Mouse (Mus musculus) erythroblast, adult 5-6 weeks (primary cell): ENCODE data around the gene Mdm4. TPM values are rescaled to one million over a fixed set of nuclear protein-coding genes. Genes with fewer than 3 reads are reported as not detected.

Source experiments
- ATAC-seq: replicated peaks from 2 replicates; pipeline ENCODE4 v1.8.0; 2016; ENCODE audit warnings: moderate number of reproducible peaks, mild to moderate bottlenecking, moderate TSS enrichment, inconsistent platforms; ENCODE audit not compliant: poor library complexity, low FRiP score, severe bottlenecking
- total RNA-seq, 2 experiments: library from RNA; stranded (forward) in 1 of 2; stranded (reverse) in 1 of 2; fragments of 150-400 nt in 1 of 2; fragments of 200-764, 138-1000 nt in 1 of 2; gene quantifications; 2 replicates each; pipeline versions ENCODE4 v1.2.3 to v1.2.4; 2015 to 2017; ENCODE audit warnings: low replicate concordance in 2 of 2

Gene Mdm4
- total RNA-seq (2015; ENCODE audit: low replicate concordance) (38.2 and 53.6 TPM in 2 replicates), total RNA-seq (2017; ENCODE audit: low replicate concordance) (69.9 and 74.2 TPM in 2 replicates)

DNA sequence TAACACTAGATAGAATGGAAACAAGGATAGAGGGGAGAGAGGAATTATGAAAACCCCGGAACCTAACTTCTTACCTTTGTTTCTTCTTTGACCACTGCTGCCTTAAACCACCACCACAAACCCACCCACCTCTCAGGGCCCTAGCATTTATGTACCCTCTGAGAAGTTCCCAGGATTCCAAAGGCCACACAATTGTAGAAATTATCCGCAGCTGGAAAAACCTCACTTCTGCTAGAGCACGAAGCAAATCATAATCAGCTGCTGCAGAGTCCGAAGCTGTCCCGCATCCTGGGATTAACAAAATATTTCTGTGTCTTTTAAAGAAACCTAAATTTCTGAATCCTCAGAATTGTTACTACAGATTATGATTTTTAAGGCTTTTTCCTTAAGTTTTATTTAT lies at the start of gene Mdm4:
Gene Mdm4 (minus strand): TSS at position 101 of the 400 bp plus-strand sequence.
- no peak for ATAC-seq

DNA sequence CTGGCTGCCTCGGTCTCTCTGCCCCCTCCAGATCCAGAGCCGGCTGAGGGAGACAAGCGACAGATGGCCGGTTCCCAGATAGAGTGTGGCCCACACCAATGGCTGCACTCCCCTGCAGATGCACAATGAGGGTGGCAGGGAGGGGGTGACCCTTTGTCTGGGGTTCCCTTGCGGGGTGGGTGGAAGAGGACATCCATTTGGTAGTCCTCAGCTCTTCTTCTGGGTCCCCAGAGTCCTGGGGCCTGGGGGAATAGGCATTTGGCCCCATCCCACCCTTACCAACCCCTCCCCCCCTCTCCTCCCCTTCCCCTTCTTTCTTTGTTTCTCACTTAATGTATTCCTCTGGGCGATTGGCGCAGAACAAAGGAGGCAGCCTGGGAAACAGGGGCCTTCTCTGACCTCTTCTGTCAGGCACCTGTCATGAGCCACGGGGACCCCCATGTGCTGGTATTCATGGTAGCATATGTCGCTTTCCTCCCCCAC lies 49.8 kb upstream of the Mdm4 start:
- no peak for ATAC-seq

DNA sequence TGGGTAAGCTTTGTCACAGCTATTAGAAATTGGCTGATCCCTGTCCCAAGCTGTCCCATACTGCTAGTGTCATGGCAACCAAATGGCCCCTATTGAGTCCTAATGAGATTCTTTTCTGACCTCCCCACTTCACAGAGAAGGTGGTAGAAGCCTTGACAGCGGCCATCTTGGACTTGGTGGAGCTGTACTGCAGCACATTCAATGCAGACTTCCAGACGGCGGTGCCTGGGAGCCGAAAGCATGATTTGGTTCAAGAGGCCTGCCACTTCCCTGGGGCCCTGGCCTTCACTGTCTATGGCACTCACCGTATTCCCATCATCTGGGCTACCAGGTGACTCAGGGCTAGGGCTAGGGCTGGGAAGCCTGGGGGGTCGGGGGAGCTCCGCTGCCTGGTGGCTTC lies 49.1 kb upstream of the Mdm4 start:
- ATAC-seq: no peak

DNA sequence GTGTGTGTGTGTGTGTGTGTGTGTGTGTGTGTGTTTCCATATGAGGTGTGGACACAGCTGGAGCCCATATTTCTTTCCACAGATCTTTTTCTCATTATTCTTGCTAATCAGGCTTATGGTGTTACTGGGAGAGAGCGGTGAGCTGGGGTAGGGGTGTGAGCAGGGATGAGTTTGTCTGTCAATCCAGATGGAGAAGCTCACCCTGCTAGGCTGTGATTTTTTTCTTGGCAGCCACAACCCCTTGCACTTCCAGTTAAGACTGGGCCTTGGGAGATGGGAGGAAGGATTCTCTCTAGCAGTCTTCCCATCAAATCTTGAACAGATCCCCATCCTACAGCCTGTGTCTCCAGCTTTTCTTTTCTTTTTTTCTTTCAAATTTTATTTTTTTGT lies 48.0 kb upstream of the Mdm4 start:
- ATAC-seq: no peak

DNA sequence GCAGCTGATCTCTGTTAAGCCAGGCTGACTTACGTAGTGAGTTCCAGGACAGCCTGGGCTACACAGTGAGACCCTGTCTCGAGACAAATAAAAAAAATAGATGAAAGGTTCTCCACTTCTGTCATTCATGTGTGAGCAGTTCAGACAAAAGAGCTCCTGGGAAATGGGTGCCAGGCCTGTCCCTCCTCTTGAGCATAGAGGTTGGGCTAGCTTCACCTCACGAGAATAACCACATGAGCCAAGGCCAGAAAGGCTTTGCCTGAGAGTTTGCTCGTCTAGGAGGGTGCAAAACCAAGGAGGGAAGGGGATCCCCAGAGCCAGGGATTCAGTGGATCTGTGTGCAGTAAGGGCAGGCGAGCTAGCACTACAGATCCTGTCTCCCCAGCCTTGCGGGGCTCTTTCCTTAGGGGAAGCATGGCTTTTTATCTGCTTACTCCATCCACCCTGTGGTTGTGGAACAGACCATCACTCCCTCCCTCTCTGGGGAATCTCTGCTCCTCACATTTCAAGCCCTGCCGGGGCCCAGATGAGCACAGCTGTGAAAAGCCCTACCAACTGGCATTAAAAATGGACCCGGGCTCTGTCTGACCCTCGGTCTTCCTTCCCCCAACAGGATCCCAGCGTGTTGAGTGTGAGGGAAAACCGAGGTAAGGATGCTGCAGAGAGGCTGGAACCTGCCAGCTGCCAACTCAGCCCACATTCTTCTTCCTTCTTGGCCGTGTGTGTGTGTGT lies 47.4 kb upstream of the Mdm4 start:
- no peak for ATAC-seq

DNA sequence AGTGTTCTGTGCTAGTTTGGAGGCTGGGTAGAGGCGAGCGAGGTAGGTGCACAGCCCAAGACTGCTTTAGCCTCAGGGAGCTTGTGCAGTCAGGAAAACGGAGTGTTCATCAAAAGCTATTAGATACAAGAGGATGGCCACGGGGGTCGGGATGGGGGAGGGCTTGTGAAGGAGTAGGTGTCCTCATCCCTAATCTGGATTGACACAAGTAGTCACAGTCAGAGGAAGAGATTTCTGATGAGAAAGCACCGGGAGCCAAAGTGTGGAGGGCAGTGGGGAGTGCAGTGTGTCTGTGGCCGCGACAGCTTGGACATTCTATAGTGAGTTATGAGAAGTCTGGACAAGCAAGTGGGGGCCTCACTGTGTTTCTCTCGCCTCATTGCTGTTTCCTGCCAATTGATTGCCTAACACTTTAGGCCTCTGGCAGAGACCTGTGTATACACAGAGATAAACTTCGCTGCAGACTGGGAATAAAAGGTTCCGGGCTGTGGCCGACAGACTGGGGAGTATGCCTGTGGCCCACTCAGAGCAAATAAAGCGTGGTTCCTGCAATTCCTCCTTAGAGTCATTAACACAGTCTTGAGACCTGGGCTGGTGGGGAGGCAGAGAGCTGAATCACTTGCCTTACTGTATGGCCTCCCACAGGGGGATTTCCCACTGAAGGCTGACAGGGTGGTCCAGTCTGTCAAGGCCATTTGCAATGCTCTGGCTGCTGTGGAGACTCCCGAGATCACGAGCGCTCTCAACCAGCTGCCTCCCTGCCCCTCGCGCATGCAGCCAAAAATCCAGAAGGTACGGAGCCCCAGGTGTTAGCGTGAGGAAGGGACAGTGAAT lies 46.5 kb upstream of the Mdm4 start:
- ATAC-seq: no peak

DNA sequence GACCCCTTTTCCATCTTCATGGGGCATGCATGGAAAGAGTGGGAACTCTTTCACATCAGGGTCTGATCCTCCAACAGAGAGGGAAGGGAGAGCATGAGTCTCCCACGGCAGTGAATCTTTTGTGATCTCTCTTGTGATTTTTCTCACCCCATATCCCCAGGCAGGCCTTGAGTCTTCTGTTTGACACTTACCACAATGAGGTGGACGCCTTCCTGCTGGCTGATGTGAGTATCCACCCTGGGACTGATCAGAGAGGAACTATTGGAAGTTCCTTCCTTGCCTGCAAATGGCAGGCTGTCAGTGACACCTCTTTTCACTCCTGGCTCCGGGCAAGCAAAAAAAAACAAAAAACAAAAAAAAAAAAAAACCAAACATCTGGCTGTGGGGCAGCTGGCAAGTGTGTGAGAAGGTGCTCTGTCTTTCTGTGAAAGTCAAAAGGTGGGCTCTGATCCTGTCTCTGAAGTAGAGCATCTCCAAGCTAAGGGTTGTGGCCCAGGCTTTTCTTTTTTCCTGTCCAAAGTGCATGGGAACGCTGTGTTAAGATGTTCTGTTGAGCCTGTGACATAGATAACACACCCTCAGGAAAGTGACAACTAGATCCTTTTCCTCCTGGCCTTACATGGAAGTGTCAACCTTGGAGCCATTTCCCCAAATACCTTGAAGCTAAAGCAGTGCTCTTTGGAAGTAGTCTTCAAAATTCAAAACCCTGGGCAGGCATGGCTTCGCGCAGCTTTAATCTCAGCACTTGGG lies 45.5 kb upstream of the Mdm4 start:
- no peak for ATAC-seq

DNA sequence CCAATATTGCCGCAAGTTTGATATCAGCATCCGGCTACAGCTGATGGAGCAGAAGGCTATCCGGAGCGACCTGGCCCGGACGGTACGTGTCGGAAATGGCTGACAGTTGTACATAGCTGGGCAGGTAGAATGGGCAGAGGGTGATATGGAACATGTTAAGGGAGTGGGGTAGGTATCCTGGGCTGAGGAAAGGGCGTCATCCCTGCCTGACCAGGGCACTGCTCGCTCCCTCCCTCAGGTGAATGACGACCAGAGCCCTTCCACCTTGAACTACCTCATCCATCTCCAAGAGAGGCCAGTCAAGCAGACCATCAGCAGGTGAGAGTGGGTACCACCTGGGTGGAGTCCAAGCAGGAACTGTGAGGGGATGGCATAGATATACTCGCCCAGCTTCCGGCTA lies 44.2 kb upstream of the Mdm4 start:
- ATAC-seq: no peak

DNA sequence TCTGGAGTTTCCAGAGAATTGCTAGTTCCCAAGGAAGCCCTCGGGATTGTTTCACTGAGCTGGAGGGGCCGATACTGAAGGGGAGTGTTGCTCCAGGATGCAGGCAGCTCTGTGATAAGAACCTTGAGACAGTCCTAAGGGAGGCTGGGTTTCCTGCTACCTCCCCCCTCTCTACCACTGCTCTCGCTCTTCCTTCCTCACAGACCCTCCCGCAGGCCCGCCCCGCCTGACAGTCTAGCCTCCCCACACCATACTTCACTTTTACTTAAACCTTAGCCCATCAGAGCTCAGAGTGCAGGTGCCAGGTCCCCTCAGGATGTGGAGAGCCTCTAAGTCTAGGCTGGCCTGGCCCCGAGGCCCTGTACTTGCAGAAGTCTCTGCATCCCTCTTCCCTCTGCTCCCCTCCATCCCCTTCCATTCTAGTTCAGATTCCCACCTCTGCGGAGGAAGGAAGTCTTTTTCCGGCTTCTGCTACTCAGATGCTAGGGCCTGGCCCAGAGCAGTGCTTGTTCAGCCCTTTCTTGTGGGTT lies 43.0 kb upstream of the Mdm4 start:
- no peak for ATAC-seq

DNA sequence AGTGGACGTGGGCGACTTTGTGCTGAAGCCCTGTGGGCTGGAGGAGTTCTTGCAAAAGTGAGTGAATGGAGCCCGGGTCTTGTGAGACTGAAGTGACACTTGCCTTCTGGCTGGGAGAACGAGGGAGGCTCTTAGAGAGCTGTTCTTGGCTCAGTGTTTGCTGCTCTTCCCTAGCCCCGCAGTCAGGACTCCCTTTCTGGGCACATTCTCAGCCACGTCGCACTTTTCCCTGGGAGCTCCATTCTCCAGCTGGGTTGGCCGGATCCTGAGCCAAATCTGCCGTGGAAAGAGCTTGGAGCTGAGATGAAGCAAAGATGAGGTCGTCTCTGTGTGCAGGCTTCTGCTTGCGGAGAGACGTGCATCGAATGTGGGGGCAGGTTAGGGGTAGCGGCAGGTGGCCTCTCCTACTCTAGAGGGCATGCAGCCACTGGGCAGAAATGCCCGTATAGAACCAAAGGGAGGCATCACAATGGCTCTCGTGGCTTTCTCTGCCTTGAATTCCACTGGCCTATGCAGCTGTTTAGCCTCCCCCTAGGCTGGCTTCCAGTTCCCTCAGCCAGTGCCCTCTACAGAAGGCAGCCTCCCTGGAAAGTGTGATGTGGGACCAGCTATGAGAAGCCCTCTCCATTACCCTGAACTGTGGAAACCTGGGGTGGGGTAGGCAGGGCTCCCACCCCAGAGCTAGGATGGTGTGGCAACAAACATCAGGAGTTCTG lies 41.5 kb upstream of the Mdm4 start:
- ATAC-seq: no peak

DNA sequence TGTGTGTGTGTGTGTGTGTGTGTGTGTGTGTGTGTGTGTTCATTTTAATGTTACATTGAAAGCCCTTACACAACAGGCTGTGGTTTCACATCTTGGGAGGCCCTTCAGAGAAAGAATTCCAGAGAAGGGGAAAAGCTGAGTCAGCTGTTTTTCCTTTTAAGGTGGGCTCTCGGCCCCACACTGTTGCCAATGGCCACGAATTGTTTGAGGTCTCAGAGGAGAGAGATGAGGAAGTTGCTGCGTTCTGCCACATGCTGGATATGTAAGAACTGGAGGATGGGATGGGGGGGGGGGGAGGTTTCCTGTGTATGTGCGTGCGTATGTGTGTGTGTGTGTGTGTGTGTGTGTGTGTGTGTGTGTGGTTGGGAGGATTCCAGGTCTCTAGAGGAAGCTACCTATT lies 39.8 kb upstream of the Mdm4 start:
- ATAC-seq: no peak

DNA sequence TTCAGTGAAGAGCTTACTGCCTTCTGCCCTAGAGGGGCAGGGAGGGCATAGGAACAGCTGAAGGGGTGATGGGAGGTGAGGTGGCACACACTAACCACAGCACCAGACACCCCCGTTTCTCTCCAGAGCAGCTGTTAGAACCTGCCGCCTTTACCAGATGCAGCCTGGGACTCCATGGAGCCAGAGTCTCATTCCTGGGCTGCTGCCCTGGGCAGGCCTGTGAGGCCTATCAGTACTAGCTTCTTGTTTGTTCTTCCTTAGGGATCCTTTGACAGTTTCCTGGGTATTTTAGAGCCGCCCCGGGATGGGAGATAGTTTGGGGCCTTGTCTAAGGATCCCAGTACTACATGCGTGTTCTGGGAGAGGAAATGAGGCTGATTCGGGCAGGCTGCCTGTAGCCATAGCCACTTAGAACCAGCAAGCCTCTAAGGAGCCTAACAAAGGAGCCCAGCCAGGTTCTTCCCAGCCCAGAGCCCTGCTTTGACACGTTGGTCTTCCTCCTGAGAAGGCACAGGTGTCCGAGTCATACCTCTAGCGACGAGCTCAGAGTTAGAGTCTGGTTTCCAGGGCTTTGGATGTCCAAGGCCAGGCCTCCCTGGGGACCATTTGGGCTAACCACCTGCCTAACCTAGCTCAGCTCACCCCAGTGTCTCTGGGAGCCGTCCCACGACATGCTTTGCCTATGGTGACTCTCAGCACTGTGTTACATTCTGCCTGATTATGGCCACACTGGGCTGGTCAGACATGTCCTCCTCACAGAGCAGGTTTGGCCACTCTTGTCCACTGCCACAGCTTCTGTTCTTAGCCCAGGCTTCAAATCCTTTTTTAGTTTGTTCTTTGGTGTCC lies 39.1 kb upstream of the Mdm4 start:
- ATAC-seq: no peak

DNA sequence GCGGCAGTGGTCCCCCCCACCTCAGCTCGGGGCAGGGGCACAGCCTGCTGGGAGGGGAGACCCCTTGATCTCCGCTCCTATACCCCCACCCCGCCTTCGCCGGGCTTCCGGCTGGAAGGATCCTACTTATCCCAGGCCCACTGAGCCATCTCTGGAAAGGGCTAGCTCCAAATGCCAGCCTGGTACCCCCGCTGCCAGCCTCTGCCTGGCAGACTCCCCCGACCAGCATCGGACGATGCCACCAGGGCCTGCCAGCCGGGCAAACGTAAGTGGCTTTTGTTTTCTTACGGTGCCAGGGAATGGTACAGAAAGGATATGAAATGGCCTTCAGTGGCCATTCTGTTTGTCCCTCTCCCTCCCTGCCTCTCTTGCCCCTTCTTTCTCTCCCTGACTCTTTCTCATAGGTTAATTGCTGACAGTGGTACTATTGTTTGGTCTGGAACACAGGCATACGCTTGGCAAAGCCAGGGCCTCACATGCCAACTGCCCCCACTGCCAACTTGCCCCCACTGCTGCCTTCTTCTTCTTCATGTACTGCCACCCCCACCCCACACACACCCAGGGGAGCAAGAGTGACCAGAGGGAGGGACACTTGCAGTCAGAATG lies 38.4 kb upstream of the Mdm4 start:
- no peak for ATAC-seq

DNA sequence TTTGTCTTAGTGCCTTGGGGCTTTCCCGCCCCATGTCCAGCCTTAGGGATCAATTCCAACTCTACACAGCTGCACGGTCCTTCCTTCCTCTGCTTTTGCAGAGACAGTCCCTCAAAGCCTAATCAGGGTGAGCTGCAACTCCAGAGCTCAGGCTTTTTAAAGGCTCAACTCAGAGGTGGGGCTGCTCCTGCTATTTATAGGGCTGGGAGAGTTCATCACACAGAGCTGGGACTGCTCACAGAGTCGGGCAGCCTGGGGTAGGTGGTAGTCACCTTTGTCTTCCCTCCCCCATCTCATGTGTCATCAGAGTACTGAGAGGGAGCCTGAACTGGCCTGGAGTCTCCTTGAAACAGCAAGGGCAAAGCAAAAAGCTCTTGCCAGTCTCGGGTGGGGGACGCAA lies 37.9 kb upstream of the Mdm4 start:
- no peak for ATAC-seq

DNA sequence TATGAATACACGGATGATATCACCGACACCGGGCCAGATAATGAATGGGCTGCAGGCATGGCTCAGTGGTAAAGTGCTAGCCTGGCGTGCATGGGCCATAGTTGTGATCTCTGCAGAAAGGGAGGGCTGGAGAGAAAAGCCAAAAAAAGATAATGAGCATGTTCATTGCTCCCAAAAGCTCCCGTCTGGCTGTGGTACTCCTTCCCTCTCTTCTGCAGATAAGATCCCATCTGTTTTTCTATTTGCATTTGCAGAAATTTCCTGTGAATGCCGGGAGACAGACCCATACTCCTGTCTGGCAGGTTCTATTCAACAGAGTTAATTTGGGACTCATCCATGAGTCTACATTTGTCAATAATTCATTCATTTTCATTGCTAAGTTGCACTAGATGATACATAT lies 32.8 kb upstream of the Mdm4 start:
- no peak for ATAC-seq

DNA sequence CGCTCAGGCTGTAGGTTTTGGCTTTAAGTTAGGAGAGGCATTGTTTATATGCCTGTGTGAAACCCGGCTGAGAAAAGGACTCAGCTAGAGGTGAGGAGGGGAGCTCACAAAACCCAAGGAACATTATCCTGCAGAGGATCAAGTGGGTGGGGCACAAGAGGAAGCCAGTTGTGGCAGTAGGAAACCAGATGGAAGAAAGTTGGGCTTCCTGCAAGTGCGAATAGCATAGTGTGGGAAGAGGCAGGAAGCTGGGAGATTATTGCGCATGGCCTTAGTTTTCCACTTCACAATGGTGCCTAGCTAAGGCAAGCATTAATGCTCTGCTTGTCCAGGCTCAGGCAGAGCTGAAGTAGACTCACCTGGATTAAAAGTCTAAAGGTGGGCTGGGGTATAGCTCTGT lies 30.3 kb upstream of the Mdm4 start:
- no peak for ATAC-seq

DNA sequence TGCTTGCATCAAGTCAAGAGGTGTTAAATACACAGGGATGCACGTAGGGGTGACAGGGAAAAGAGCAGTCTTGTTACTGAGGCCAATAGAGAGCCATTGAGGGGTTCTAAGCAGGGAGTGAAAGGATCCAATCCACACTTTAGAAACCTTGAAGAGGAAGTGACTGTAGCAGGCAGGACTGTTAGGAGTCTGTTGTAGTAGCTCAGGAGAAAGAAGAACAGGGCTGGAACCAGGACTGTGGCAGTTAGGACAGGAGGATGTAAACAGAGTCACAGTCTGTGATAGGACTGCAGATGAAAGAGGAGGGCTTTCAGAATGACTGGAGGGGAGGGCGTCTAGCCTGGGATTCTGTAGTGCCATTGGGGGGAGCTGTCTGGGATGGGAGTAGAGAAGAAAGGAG lies 29.2 kb upstream of the Mdm4 start:
- ATAC-seq: no peak

DNA sequence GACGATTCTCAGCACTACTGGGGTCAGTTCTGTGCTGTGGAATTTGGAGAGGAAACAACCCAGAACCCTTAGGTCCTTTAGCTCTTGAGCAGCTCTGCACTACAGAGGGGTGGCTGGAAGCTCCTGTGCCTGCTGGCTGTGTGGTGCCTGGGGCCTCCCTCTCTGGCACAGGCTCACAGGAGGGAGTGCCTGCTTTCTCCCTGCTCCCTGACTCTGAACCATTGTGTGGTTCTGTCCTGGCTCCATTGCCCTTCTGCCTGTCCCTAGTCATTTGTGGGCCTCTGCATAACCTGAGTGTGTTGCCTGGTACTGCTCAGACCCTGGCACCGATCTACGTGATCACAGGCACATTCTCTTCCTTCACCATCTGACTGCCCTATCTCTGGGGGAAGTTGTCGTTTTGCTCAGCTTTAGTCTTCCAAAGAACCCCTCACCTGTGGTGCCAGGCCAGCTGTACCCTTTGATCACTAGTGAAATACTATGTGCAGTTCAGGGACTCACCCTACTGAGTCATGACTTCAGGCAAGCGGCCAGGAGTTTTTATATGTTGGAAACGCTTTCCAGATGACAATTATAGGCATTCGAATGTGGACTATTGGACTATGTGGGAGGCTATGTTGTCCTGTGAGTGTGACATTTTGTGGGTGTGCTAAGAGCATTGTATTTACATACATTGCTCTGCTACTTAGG lies 27.1 kb upstream of the Mdm4 start:
- ATAC-seq: no peak
